Mouse (Mus musculus) large intestine, adult 2 months (tissue): ENCODE measurements around the gene A430033K04Rik. TPM values are rescaled to one million over a fixed set of nuclear protein-coding genes. Genes with fewer than 3 reads are reported as not detected.

Source experiments
- DNase-seq: peaks from one replicate; pipeline ENCODE4 v3.0.0-alpha.2; 2012; ENCODE audit warnings: low read depth, low spot score
- WGBS: fragments of 180-500 bp; shearing (Covaris S2); methylation state at CpG from one replicate; pipeline ENCODE4 v1.1.7; 2018; 5-methylcytosine and 5-hydroxymethylcytosine counted together
- polyA plus RNA-seq: library from polyadenylated mRNA; depleted of rRNA; stranded (reverse); fragments of >200 nt; gene quantifications from 2 replicates; pipeline ENCODE4 v1.2.3, GENCODE M21; 2012; rRNA removed

Gene A430033K04Rik
- polyA plus RNA-seq, 1 experiment, result 1.3 TPM

DNA sequence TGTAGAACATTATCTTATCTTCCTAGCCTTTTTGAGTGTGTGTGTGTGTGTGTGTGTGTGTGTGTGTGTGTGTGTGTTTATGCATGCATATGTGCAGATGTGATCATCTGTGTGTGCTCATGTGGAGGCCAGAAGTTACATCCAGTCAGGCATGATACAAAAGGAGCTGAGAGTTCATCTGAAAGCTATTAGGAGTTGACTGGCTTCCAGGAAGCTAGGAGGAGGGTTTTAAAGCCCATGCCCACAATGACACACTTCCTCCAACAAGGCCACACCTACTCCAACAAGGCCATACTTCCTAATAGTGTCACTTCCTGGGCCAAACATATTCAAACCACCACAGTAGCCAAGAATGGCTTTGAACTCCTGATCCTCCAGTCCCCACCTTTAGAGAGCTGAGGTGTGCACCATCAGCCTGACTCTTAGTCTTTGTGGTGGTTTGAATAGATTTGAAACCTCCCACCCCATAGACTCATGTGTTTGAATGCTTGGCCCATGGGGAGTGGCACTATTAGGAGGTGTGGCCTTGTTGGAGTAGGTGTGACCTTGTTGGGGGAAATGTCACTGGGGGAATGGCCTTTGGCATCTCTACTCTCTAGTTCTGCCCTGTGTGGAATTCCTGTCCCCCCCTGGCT lies 70.4 kb downstream of the A430033K04Rik start:
- no peak for DNase-seq

DNA sequence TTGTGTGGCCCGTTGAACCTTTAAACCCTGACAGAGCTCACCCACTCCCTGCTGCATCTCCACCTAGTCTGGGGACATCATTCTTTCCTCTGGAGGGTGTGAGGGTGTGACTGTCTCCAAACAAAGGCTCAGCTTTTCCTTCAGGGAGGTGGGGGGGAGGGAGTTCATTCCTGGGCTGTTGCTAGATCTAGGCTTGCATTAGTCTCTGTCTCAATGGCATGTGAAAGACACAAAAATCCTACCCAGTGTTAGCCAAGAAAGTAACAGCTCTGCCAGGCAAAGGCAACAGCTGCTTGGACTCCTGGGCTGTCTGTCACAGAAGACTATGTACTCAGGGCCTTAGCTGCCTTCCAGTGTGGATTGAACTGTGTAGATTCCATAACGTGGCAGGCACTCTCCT lies 71.4 kb downstream of the A430033K04Rik start:
- WGBS, result 33% methylated on average over 2 of the region's 2 CpGs
- DNase-seq, result peak; percentile 14

DNA sequence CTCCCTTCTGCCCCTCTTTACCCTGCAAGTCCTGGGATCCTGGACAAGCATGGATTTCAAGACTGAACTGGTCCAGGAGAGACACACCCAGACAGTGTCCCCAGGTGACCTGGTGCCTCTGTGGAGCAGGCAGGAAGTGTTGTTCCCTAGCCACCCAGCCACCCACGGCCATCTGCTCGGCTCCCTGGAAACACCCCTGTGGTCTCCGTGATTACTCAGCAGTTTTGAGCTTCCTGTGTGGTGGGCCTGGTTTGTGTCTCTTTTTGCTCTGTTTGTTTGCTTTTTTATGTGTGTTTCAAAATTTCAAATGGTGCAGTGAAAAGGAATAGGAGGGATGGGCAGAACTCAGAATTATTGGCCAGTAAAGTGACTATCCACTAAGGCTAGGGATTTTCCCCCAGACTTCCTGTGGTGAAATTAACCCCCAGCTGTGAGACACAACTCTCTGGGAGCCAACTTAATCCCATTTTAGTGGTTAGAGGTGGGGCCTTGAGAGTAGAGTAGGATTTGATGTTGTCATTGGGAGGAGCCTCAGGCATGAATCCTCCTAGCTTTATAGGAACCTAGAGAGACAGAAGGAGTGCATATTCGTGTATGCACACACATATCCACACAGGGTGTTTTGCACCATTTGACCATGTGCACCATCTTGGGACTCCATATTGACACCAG lies 72.0 kb downstream of the A430033K04Rik start:
- peak; percentile 35 for DNase-seq
- 26% methylated on average over 4 of the region's 4 CpGs for WGBS

DNA sequence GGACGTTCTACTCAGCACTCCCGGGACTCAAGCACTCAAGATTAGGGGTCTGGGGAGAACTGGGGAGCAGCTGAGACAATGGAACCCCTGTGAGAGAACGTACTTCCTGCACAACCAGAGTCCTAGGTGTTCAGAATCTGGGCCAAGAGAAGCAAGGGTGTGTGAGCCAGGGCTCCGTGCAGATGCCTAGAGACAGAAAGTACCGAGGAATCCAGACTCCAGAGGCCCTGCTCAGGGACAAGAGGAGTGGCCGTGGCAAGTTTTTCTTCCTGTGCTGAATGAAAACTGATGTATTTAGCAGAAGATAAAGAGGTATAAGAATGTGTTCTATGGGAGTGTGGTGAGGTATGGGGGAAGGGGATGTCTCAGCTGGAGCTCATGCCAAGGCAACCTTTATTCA lies 74.8 kb downstream of the A430033K04Rik start:
- DNase-seq, result no peak
- WGBS, result 44% methylated on average over 6 of the region's 6 CpGs

Other genes starting within 250 kb of the A430033K04Rik start
- gene Zfp157, start 181.4 kb upstream of the A430033K04Rik start, polyA plus RNA-seq, result 1.2 and 3.6 TPM in 2 replicates
- not detected in 2 replicates for gene 1700123K08Rik, start 58.1 kb upstream of the A430033K04Rik start, polyA plus RNA-seq
- 3.7 and 5.1 TPM in 2 replicates for gene Zfp68, start 3.1 kb upstream of the A430033K04Rik start, polyA plus RNA-seq
- gene Fam20c, start 131.7 kb downstream of the A430033K04Rik start, polyA plus RNA-seq, result 3.0 and 3.3 TPM in 2 replicates
- gene Gm5294, start 197.2 kb downstream of the A430033K04Rik start, polyA plus RNA-seq, result not detected in 2 replicates